Mouse (Mus musculus) C2C12 (cell line): ENCODE results near the gene Nudt14. TPM values are rescaled to one million over a fixed set of nuclear protein-coding genes. Genes with fewer than 3 reads are reported as not detected.

Experiments
- H3K27me3 ChIP-seq: one replicate; pipeline ENCODE4 v1.6.1; 2011; ENCODE audit not compliant: control insufficient read depth, insufficient read depth, insufficient read length
- H3K36me3 ChIP-seq: one replicate; pipeline ENCODE4 v1.6.1; 2011; ENCODE audit not compliant: control insufficient read depth, insufficient read depth
- H3K4me3 ChIP-seq: one replicate; pipeline ENCODE4 v1.5.1; 2011; ENCODE audit warnings: mild to moderate bottlenecking, control low read depth; ENCODE audit not compliant: poor library complexity, insufficient read depth, severe bottlenecking
- H3K79me2 ChIP-seq: one replicate; pipeline ENCODE4 v1.6.1; 2011; ENCODE audit not compliant: control insufficient read depth, insufficient read depth
- H3K79me3 ChIP-seq: one replicate; pipeline ENCODE4 v1.6.1; 2011; ENCODE audit warnings: low read depth, control low read depth
- H3ac ChIP-seq: one replicate; pipeline ENCODE3; 2011; ENCODE audit warnings: low read depth; ENCODE audit not compliant: control insufficient read depth, insufficient read length
- CEBPB ChIP-seq: IDR thresholded peaks from one replicate; pipeline ENCODE4 v1.6.1; 2011; ENCODE audit warnings: low read depth, mild to moderate bottlenecking, control low read depth, moderate library complexity
- CTCF ChIP-seq: IDR thresholded peaks from one replicate; pipeline ENCODE4 v1.5.1; 2011; ENCODE audit not compliant: control insufficient read depth, insufficient read depth, insufficient read length
- FOSL1 ChIP-seq: IDR thresholded peaks from one replicate; pipeline ENCODE4 v1.8.0; 2011; ENCODE audit warnings: mild to moderate bottlenecking, low read length; ENCODE audit not compliant: poor library complexity, insufficient read depth, severe bottlenecking
- MAX ChIP-seq: IDR thresholded peaks from one replicate; pipeline ENCODE4 v1.6.1; 2011; ENCODE audit warnings: mild to moderate bottlenecking, control low read depth
- MYOD1 ChIP-seq: IDR thresholded peaks from one replicate; pipeline ENCODE4 v1.6.1; 2011; ENCODE audit warnings: low read depth; ENCODE audit not compliant: control insufficient read depth, insufficient read length
- MYOG ChIP-seq: IDR thresholded peaks from one replicate; pipeline ENCODE4 v1.6.1; 2011; ENCODE audit not compliant: control insufficient read depth, insufficient read length; ENCODE audit errors: extremely low read depth
- USF1 ChIP-seq: IDR thresholded peaks from one replicate; pipeline ENCODE4 v1.6.1; 2011; ENCODE audit warnings: low read depth, mild to moderate bottlenecking, control low read depth, moderate library complexity
- polyA plus RNA-seq: library from polyadenylated mRNA; unstranded; fragments of >200 nt; fragmentation: generic; extraction: Trizol; gene quantifications from one replicate; pipeline ENCODE4 v1.2.1, GENCODE M21; 2012; ENCODE audit warnings: missing spikeins

Nudt14 gene
- polyA plus RNA-seq, 1 experiment = 77.7 TPM

DNA sequence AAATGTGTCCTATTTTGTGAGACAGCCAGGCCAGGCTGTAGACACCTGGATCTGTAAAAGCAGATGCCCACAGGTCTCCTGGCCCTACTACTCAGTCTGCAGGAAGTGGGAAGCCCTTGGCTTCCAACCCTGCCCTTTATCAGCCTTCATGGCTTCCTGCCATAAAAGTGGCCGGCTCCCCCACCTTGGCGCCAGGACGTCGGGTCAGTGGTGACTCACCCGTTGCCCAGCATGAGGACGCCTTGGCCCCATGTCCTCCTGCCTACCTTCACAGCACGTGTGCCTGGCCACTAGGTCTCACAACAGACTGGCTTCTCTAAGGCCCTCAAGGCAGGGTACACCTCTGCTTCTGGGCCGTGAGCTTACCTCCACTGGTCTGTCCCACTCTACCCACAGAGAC lies 10.5 kb upstream of the Nudt14 start:
- no peak overlapping the region for H3ac ChIP-seq
- no peaks in the 10 kb centered on the region for H3K79me3 ChIP-seq
- no peak overlapping the region for H3K4me3 ChIP-seq

DNA sequence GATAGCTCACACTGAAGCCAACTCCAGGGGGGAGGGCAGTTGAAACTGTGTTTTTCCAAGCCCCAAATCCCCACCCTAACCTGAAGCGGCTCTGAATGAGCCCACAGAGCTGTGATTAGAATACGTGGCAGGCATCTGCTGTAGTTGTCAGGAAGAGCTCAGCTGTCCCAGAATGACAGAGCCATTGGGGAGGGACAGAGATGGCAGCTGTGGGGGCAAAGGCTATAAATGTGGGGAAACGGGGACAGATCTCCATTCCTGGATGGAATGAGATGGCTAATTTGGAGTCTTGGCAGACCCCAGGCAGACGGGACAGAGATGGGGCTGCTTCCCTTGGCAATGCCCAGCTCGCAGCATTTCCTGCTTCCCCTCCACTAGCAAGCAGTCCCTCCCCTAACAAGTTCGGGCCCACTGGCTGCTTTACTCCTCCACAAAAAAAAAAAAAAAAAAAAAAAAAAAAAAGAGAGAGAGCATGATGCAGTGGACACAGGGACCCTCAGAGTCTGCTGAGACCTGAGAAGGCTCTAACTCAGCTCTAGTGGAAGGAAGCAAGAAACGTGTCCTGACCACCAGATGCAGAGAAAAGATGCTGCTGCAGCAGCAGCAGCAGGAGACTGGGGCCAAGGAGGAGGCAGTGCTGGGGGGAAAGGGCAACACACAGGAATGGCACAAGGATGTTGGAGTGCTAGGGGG lies 9.4 kb upstream of the Nudt14 start:
- Histone ChIP-seq H3K27me3 (no peaks in the 10 kb centered on the region), H3K79me3 (no peaks in the 10 kb centered on the region), H3K36me3 (peaks cover 3% of the 10 kb centered on the region), H3K79me2 (no peaks in the 10 kb centered on the region), H3ac (no peak overlapping the region), H3K4me3 (no peak overlapping the region)
- TF ChIP-seq CTCF (no peak), MAX (no peak), FOSL1 (no peak), USF1 (no peak), MYOG (no peak), CEBPB (no peak), MYOD1 (no peak)

More for the DNA sequence above, 10.5 kb upstream of the Nudt14 start:
- Histone ChIP-seq H3K79me2 (no peaks in the 10 kb centered on the region), H3K27me3 (no peaks in the 10 kb centered on the region), H3K36me3 (peaks cover 3% of the 10 kb centered on the region)
- TF ChIP-seq MAX = peak; percentile 87
- no peak for TF ChIP-seq CEBPB
- TF ChIP-seq USF1 = no peak
- TF ChIP-seq MYOG = no peak
- no peak for TF ChIP-seq FOSL1
- no peak for TF ChIP-seq CTCF
- TF ChIP-seq MYOD1 = peak; percentile 29

DNA sequence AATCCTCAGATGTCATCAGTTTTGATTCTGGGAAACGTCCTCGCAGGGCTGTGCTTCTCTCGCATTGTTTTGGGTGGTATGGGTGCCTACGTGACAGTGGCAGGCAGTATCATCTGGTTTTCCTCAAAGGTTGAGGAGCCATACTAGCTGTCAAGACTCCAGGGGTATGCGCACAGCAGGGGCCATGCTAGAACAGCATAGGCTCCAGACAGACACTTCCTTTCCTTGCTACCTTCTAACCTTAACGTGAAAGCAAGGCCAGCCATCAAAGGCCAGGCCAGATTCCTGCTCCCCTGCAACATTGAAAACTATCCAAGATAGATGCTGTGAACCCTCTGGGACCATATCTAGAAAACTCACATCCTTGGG lies 8.8 kb upstream of the Nudt14 start:
- H3K27me3 ChIP-seq = no peaks in the 10 kb centered on the region
- peak overlapping the region; percentile 59 for H3ac ChIP-seq
- H3K4me3 ChIP-seq = peak overlapping the region; percentile 44
- peaks cover 3% of the 10 kb centered on the region for H3K36me3 ChIP-seq
- no peaks in the 10 kb centered on the region for H3K79me2 ChIP-seq
- H3K79me3 ChIP-seq = no peaks in the 10 kb centered on the region
- TF ChIP-seq FOSL1 = no peak
- no peak for TF ChIP-seq CTCF
- TF ChIP-seq CEBPB = no peak
- TF ChIP-seq MAX = no peak
- TF ChIP-seq MYOD1 = no peak
- no peak for TF ChIP-seq MYOG
- no peak for TF ChIP-seq USF1

DNA sequence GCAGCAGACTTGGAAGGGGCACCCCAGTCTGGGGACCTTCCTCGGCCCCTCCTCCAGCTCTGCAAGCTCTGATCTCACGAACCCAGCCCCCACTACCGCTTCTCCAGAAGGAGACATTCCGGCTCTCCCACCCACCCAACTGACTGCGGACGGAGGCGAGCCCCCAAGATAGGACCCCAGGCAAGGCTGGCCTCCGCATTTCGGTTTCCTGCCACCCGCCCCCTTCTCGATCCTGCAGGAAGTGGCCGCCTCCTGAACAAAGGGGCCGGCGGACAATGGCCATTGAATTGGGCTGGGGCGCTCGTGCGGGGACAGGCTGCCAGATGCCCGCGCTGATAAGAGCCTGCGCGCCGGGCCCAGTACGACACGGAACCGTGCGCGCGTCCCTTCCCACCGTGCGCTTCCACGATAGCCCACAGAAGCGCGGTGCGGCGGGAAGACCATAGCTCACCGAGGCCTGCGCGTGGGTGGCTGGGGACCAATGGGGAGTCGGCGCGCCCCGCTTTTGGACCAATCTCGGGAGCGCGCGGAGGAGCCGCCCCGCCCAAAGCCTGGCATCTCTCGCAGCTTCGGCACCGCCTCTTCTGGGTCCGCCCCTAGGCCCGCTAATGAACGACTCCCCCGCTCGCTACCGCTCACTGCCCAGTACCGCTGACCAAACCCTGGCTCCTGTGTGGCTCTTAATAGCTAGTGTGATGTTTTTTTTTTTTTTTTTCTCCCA lies 8.3 kb upstream of the Nudt14 start:
- peak overlapping the region; percentile 44 for H3K4me3 ChIP-seq

DNA sequence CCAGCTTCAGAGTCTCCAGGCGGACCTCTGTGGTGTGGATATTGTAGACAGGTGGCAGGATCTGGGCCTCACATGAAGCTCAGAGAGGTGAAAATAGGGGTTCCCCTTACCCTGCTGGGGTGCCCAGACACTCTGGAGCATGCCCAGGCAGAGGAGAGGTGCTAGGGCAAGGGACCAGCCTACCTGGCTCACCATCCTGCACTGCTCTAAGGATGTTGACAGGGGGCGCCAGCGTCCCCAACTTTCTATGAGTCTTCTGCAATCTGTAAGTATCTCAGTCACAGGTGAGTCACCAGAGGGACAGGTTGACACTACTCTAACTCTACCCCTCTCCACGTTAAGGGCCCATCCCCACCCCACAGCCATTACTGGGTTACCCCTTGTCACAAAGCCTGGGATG lies 5.4 kb upstream of the Nudt14 start:
- TF ChIP-seq MAX = no peak
- TF ChIP-seq CTCF = no peak
- TF ChIP-seq CEBPB = no peak
- no peak for TF ChIP-seq MYOD1
- Histone ChIP-seq H3K27me3 (no peaks in the 10 kb centered on the region), H3K36me3 (no peaks in the 10 kb centered on the region), H3K4me3 (no peak overlapping the region), H3K79me3 (no peaks in the 10 kb centered on the region), H3K79me2 (no peaks in the 10 kb centered on the region), H3ac (no peak overlapping the region)

More for the DNA sequence above, 8.3 kb upstream of the Nudt14 start:
- H3K79me2 ChIP-seq = no peaks in the 10 kb centered on the region
- no peaks in the 10 kb centered on the region for H3K27me3 ChIP-seq
- peaks cover 3% of the 10 kb centered on the region for H3K36me3 ChIP-seq
- H3ac ChIP-seq = peak overlapping the region; percentile 83
- no peaks in the 10 kb centered on the region for H3K79me3 ChIP-seq
- TF ChIP-seq MYOD1 (no peak), CTCF (no peak), CEBPB (no peak), MYOG (no peak), MAX (no peak), USF1 (no peak), FOSL1 (no peak)

DNA sequence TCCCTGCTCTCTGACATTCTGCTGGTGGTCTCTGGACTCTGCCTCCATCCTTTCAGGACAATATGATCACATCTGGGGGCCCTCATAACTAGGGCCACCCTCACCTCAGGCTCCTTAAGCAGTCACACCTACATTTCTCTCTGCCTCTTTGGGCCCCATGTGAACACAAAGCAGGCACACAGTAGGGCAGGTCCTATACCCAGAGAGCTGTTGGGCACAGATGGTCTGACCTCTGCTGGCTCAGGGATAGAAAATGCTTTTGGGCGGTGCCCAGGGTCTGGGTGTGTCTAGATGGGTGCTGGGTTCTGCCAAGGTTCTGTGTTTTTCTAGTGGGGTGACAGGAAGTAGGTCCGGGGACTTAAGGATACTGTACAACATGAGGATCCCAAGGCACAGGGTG lies 1.7 kb upstream of the Nudt14 start:
- H3K4me3 ChIP-seq = no peak overlapping the region
- H3K79me2 ChIP-seq = peaks cover 8% of the 10 kb centered on the region
- no peaks in the 10 kb centered on the region for H3K79me3 ChIP-seq
- H3ac ChIP-seq = no peak overlapping the region
- H3K36me3 ChIP-seq = no peaks in the 10 kb centered on the region
- no peaks in the 10 kb centered on the region for H3K27me3 ChIP-seq
- TF ChIP-seq MYOD1 (no peak), MAX (no peak), FOSL1 (no peak), CEBPB (no peak), CTCF (no peak), USF1 (no peak)
